Mouse (Mus musculus): ENCODE data around the gene Cad. TPM values are rescaled to one million over a fixed set of nuclear protein-coding genes. Genes with fewer than 3 reads are reported as not detected.

Cad gene
- polyA plus RNA-seq (2014; fragmentation: Illumina TruSeq; extraction: RNeasy Lipid Tissue Mini Kit (QIAGEN cat#74804); ENCODE audit: low read depth, low replicate concordance), result 109 TPM

DNA sequence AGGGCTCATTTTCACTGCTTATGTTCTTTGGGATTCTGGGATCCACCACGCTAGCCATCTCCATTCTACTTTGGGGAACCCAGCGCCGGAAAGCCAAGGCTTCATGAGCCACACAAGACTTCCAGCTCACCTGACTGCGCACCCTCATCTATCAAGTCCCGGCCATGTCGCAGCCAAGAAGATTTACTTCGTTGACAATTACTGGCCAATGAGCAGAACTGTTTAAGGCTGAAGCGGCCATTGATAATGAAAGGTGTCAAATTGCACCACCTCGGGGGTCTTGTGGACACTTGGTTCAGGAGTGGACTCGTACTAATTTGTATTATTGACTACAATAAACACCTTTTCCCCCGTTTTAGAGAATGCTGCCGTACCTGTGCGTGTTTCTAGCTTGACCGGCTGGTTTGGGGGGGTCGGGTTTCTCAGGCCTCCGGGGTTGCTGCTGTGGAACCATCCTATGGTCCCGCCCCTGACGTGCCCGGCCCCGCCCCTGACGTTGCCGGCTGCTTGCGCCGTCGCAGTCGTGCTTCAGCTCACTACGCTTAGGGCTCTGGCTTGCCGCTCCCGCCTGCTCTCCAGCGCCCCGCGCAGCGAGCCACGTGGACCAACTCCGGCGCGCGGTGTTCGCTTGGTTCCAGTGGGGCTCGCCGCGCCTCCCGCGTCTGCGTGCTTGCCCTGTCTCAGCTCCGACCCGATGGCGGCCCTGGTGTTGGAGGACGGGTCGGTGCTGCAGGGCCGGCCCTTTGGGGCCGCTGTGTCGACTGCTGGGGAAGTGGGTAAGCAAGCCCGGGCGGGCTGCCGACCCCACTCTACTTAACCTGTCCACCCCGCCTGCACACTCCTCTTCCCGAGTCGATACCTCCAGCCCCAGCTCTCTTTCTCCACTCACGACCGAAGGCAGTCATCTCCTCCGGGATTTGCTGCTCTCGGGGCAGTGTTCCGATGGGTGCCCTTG is at the start of gene Cad:
Cad (plus strand) TSS at position 520 of the 955 bp plus-strand sequence.

DNA sequence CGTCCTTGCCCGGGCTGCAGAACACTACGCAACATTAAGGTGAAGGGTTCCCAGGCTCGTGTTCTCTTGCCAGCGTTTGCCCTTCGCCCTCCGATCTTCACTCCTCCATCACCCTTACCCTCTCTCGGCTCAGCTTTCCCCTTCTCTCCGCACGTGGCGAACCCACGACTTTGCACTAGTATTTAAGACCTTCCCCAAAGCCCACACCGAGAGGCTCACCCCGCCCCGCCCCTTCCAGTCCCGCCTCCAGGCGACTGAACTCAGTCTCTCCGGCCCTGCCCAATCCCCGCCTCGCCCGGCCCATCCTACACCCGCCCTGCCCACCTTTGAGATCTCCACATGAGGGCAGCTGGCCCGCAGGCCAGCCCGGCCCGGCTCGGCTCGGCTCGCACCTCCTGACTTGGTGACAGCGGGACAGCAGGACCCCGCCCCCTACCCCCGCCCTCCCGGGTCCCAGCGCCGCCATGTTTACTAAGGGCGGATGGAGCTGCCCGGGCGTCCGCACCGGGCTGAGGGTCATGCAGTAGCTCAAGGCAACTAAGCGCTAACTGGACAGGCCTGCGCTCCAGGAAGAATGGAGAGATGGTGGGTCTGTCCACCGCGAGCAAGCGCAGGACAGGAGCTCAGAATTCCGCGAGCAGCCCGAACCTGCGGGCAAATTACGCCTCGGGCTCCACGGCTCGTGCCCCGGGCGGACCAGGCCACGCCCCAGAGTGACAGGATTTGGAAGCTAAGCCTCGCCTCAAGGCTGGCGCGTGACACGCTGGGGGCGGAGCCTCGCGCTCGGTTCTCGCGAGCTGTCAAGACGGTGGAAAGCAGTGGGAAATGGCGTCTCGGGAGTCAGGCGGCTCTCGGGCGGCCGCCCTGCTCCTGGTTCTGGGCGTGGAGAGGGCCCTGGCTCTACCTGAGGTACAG is 6.5 kb upstream of the Cad start, which contains the start of gene Atraid:
Atraid (plus strand) TSS at position 465 of the 915 bp plus-strand sequence.

DNA sequence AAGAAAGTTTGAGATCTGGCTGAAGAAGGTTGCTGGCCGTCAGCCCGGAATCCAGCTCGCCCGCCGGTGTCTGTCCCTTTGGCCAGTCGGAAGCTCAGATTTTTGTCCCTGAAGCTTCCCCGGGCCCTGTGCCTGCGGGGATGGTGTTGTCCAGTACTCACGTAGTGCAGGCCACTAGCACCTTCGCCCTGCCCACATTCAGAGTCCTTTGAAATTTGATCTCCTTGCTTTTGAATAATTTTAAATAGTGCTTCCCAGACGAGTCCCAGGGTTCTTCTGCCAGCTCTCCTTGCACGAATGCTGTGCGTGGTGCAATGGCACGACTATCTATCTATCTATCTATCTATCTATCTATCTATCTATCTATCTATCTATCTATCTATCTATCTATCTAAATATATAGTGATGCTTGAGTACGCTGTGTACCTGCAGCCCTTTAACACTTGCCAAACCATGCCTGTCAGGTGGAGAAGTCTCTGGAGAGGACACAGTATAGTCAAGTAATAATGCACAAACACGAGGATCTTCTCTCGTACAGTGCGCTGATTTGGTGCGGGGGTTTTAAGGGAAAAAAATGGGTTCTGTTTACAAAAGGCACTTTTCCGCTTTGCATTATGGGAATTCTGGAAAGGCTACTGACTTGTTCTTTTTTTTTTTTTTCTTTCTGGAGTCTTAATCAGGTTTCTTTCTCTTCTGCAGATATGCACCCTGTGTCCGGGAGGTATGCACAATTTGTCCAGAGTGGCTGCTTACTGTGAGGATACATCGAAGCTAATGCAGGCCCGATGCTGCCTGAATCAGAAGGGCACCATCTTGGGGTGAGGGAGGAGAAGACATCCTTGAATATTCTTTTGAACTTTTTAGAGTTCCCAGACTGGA is 5.6 kb upstream of the Cad start, which contains the start of gene Slc5a6:
Slc5a6 (minus strand) TSS at position 162 of the 879 bp plus-strand sequence.

DNA sequence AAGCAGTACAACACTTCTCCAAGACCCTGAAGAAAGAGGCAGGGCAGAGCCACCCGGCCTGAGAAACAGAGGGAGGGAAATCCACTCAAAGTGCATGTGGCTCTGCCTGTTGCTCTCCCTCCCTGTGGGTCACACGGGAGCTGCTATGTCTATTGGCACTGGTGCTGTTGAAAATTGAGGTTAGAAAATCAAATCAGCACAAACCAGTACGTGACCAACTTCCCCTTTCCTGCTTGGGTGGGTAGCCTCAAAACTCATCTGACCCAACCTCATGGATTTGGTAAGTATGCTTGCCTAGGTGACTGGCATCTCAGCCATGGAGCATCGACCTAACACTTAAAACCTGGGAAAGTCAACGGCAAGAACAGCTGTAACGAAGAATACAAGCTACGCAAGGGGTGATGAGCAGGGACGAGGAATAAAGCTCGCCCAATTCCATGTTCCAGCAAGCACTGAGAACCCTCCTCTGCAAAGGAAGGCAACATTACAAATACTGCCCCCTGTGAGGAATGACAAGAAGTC is 51.3 kb downstream of the Cad start, which contains the start of gene Dnajc5g:
Dnajc5g (plus strand) TSS at position 472 of the 522 bp plus-strand sequence.

DNA sequence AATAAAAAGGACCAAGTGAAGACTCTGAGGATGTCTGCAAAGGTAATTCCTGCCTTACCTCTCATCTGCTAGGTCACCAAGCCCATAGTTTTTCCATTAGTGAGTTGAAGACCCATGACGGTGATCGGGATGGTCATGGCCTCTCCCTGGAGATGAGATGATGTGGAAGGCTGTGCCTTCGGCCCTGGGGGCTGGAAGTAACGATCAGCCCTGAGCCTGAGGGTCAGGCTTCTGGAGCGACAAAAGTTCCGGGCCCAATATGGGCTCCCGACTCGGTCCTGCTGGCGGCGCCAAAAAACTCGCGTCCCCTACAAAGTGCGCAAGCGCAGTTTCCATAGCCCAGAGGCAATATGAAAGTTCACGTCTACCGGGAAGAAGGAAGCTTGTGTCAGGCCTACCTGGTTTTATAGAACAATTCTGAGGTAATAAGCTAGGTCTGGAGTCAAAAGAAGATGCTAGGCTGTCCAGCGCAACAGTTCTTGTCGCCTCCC is 53.5 kb downstream of the Cad start, which contains the start of gene Slc30a3:
Slc30a3 (minus strand) TSS at position 238 of the 491 bp plus-strand sequence.

DNA sequence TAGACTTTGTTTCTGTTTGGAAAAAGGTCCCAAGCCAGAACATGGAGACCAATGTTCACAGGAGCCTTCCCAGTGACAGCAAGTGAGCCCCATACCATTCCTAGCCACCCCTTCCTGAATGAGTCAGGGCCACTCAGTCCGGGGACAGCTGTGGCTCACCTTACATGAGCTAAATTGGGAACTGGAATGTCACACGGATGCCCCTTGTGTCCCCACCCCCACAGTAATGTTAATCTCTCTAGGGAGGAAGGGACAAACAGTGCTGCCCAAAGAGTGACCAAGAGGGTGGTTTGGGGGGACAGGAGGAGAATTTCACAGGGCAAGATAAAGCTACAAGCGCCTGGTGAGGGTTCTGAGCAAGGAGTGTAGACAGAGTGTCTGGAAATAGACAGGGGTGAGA is 61.8 kb downstream of the Cad start, which contains the start of gene Trim54:
Trim54 (plus strand) TSS at position 359 of the 400 bp plus-strand sequence.

Other genes with a start within 250 kb of the Cad start
- 29.3 TPM for gene Mapre3, start 240.1 kb upstream of the Cad start, polyA plus RNA-seq (2014; fragmentation: Illumina TruSeq; extraction: RNeasy Lipid Tissue Mini Kit (QIAGEN cat#74804); ENCODE audit: low read depth, low replicate concordance)
- gene Tmem214, start 186.8 kb upstream of the Cad start, polyA plus RNA-seq (2014; fragmentation: Illumina TruSeq; extraction: RNeasy Lipid Tissue Mini Kit (QIAGEN cat#74804); ENCODE audit: low read depth, low replicate concordance), result 63.2 TPM
- 24.3 TPM for gene Agbl5, start 166.1 kb upstream of the Cad start, polyA plus RNA-seq (2014; fragmentation: Illumina TruSeq; extraction: RNeasy Lipid Tissue Mini Kit (QIAGEN cat#74804); ENCODE audit: low read depth, low replicate concordance)
- gene Ost4, start 147.0 kb upstream of the Cad start, polyA plus RNA-seq (2014; fragmentation: Illumina TruSeq; extraction: RNeasy Lipid Tissue Mini Kit (QIAGEN cat#74804); ENCODE audit: low read depth, low replicate concordance), result 382 TPM
- gene Emilin1, start 141.4 kb upstream of the Cad start, polyA plus RNA-seq (2014; fragmentation: Illumina TruSeq; extraction: RNeasy Lipid Tissue Mini Kit (QIAGEN cat#74804); ENCODE audit: low read depth, low replicate concordance), result 31.7 TPM
- 53.3 TPM for gene Khk, start 133.3 kb upstream of the Cad start, polyA plus RNA-seq (2014; fragmentation: Illumina TruSeq; extraction: RNeasy Lipid Tissue Mini Kit (QIAGEN cat#74804); ENCODE audit: low read depth, low replicate concordance)
- 1.9 TPM for gene Cgref1, start 109.2 kb upstream of the Cad start, polyA plus RNA-seq (2014; fragmentation: Illumina TruSeq; extraction: RNeasy Lipid Tissue Mini Kit (QIAGEN cat#74804); ENCODE audit: low read depth, low replicate concordance)
- 157 TPM for gene Preb, start 94.4 kb upstream of the Cad start, polyA plus RNA-seq (2014; fragmentation: Illumina TruSeq; extraction: RNeasy Lipid Tissue Mini Kit (QIAGEN cat#74804); ENCODE audit: low read depth, low replicate concordance)
- 4.2 TPM for gene Tcf23, start 86.1 kb upstream of the Cad start, polyA plus RNA-seq (2014; fragmentation: Illumina TruSeq; extraction: RNeasy Lipid Tissue Mini Kit (QIAGEN cat#74804); ENCODE audit: low read depth, low replicate concordance)
- gene Atraid, start 6.5 kb upstream of the Cad start, polyA plus RNA-seq (2014; fragmentation: Illumina TruSeq; extraction: RNeasy Lipid Tissue Mini Kit (QIAGEN cat#74804); ENCODE audit: low read depth, low replicate concordance), result 188 TPM
- 17.8 TPM for gene Slc5a6, start 5.9 kb upstream of the Cad start, polyA plus RNA-seq (2014; fragmentation: Illumina TruSeq; extraction: RNeasy Lipid Tissue Mini Kit (QIAGEN cat#74804); ENCODE audit: low read depth, low replicate concordance)
- 2.3 TPM for gene Dnajc5g, start 51.5 kb downstream of the Cad start, polyA plus RNA-seq (2014; fragmentation: Illumina TruSeq; extraction: RNeasy Lipid Tissue Mini Kit (QIAGEN cat#74804); ENCODE audit: low read depth, low replicate concordance)
- gene Slc30a3, start 53.5 kb downstream of the Cad start, polyA plus RNA-seq (2014; fragmentation: Illumina TruSeq; extraction: RNeasy Lipid Tissue Mini Kit (QIAGEN cat#74804); ENCODE audit: low read depth, low replicate concordance), result 8.9 TPM
- not detected for gene Trim54, start 61.9 kb downstream of the Cad start, polyA plus RNA-seq (2014; fragmentation: Illumina TruSeq; extraction: RNeasy Lipid Tissue Mini Kit (QIAGEN cat#74804); ENCODE audit: low read depth, low replicate concordance)
- not detected for gene Ucn, start 84.0 kb downstream of the Cad start, polyA plus RNA-seq (2014; fragmentation: Illumina TruSeq; extraction: RNeasy Lipid Tissue Mini Kit (QIAGEN cat#74804); ENCODE audit: low read depth, low replicate concordance)
- gene Mpv17, start 99.5 kb downstream of the Cad start, polyA plus RNA-seq (2014; fragmentation: Illumina TruSeq; extraction: RNeasy Lipid Tissue Mini Kit (QIAGEN cat#74804); ENCODE audit: low read depth, low replicate concordance), result 65.2 TPM
- gene Gm29609, start 125.1 kb downstream of the Cad start, polyA plus RNA-seq (2014; fragmentation: Illumina TruSeq; extraction: RNeasy Lipid Tissue Mini Kit (QIAGEN cat#74804); ENCODE audit: low read depth, low replicate concordance), result 2.0 TPM
- gene Gtf3c2, start 125.4 kb downstream of the Cad start, polyA plus RNA-seq (2014; fragmentation: Illumina TruSeq; extraction: RNeasy Lipid Tissue Mini Kit (QIAGEN cat#74804); ENCODE audit: low read depth, low replicate concordance), result 56.6 TPM
- 78.8 TPM for gene Snx17, start 138.4 kb downstream of the Cad start, polyA plus RNA-seq (2014; fragmentation: Illumina TruSeq; extraction: RNeasy Lipid Tissue Mini Kit (QIAGEN cat#74804); ENCODE audit: low read depth, low replicate concordance)
- gene Eif2b4, start 138.7 kb downstream of the Cad start, polyA plus RNA-seq (2014; fragmentation: Illumina TruSeq; extraction: RNeasy Lipid Tissue Mini Kit (QIAGEN cat#74804); ENCODE audit: low read depth, low replicate concordance), result 34.0 TPM
- gene Zfp513, start 147.5 kb downstream of the Cad start, polyA plus RNA-seq (2014; fragmentation: Illumina TruSeq; extraction: RNeasy Lipid Tissue Mini Kit (QIAGEN cat#74804); ENCODE audit: low read depth, low replicate concordance), result 17.7 TPM
- 74.3 TPM for gene Ppm1g, start 165.9 kb downstream of the Cad start, polyA plus RNA-seq (2014; fragmentation: Illumina TruSeq; extraction: RNeasy Lipid Tissue Mini Kit (QIAGEN cat#74804); ENCODE audit: low read depth, low replicate concordance)
- gene Nrbp1, start 186.1 kb downstream of the Cad start, polyA plus RNA-seq (2014; fragmentation: Illumina TruSeq; extraction: RNeasy Lipid Tissue Mini Kit (QIAGEN cat#74804); ENCODE audit: low read depth, low replicate concordance), result 83.1 TPM
- not detected for gene Gm9970, start 186.5 kb downstream of the Cad start, polyA plus RNA-seq (2014; fragmentation: Illumina TruSeq; extraction: RNeasy Lipid Tissue Mini Kit (QIAGEN cat#74804); ENCODE audit: low read depth, low replicate concordance)
- gene Krtcap3, start 196.9 kb downstream of the Cad start, polyA plus RNA-seq (2014; fragmentation: Illumina TruSeq; extraction: RNeasy Lipid Tissue Mini Kit (QIAGEN cat#74804); ENCODE audit: low read depth, low replicate concordance), result 18.2 TPM
- 45.4 TPM for gene Ift172, start 236.3 kb downstream of the Cad start, polyA plus RNA-seq (2014; fragmentation: Illumina TruSeq; extraction: RNeasy Lipid Tissue Mini Kit (QIAGEN cat#74804); ENCODE audit: low read depth, low replicate concordance)
- gene Fndc4, start 241.3 kb downstream of the Cad start, polyA plus RNA-seq (2014; fragmentation: Illumina TruSeq; extraction: RNeasy Lipid Tissue Mini Kit (QIAGEN cat#74804); ENCODE audit: low read depth, low replicate concordance), result 6.8 TPM
- 0.50 TPM for gene Gckr, start 242.7 kb downstream of the Cad start, polyA plus RNA-seq (2014; fragmentation: Illumina TruSeq; extraction: RNeasy Lipid Tissue Mini Kit (QIAGEN cat#74804); ENCODE audit: low read depth, low replicate concordance)

Data from adipose tissue, adult 10 weeks (tissue).